Mouse (Mus musculus) thymus, postnatal 14 days (tissue): ENCODE results near the gene Pknox2.

Source experiments
- DNase-seq: peaks from one replicate; pipeline ENCODE4 v3.0.0; 2021

Pknox2 gene

DNA sequence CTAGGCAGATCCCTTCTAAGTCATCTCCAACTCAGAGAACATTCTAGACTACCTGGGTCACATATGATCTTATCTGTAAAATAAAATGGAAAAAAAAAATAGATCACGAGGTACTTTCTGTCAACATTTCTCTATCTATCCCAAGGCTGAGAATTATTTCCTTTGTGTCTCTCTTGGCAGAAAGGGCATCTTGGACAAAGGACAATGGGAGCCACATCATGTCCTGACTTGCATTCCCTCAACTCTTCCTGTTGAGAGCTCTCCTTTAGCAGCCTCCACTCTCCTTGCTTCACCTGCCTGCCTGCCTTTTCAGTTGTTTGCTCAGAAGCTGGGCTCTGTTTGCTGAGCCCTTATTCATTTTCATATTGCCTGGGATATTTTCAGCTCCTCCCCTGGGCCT is 103.0 kb downstream of the Pknox2 start:
- no peak for DNase-seq

- DNase-seq, result no peak
Observed at GRCm38 (mm10) chr9:37038859-37039258, 108.3 kb downstream of the Pknox2 start.

- no peak for DNase-seq
Observed at GRCm38 (mm10) chr9:37038445-37038844, 108.8 kb downstream of the Pknox2 start.

DNA sequence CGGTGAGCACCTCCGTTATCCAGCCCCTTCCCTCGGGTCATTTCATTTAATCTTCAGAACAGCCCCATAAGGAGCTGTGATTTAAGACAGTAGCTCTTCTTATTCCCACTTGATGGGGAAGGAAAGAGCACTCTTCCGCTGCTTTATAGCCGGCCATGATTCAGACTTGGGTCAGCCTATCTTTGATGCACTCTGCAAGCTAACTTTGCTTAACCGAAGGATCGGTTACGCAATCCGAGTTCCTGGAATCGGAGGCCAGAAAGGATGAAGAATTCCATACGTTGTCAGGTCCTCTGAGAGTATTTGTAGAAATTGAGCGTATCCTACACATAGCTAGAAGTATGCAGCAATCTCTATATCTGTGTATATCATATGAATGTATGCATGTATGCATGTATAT is 109.8 kb downstream of the Pknox2 start:
- DNase-seq, result no peak

- DNase-seq, result no peak
Observed at GRCm38 (mm10) chr9:37035248-37035647, 112.0 kb downstream of the Pknox2 start.

GRCm38 (mm10) chr9:37034316-37034715 is 112.9 kb downstream of the Pknox2 start:
- no peak for DNase-seq

DNA sequence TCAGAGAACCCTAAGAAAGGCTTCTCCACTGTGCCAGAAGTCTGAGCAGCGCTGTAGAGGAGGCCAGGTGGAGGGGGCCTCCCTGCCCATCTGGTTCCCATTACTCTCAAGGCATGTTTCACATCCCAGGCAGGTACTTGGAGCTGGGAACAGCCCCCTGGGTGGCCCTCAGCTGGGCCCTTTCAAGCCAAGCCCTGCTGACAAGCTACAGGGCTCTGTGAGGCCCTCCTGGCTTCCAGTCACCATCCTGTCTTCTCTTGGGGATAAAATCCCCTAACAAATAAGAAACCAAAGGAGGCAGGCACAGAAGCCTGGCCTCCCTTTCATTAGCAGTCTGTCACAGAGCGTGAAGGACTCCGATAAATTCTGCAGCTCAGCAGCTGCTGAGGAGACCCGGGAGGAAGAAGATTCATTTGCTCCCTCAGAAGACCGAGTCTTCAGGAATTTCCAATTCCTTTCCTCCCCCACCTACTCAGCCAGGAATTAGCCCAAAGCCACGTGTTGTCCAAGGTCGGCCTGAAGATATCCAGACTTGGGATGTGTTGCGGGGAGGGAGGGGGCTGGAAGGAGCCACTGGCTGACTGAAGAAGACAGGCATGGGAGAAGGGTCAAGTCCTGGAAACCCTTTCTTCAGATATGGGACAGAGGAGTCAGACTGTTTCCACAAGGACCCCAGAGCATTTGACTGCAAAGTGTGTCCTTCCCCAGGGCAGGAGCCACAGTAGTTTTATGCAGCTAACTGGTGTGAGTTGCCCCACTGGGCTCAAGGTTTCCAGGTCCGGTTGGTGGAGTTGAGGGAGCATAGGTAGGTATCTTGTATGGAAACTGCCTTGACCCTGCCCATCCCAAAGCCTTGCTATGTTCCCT is 116.6 kb downstream of the Pknox2 start:
- no peak for DNase-seq

DNA sequence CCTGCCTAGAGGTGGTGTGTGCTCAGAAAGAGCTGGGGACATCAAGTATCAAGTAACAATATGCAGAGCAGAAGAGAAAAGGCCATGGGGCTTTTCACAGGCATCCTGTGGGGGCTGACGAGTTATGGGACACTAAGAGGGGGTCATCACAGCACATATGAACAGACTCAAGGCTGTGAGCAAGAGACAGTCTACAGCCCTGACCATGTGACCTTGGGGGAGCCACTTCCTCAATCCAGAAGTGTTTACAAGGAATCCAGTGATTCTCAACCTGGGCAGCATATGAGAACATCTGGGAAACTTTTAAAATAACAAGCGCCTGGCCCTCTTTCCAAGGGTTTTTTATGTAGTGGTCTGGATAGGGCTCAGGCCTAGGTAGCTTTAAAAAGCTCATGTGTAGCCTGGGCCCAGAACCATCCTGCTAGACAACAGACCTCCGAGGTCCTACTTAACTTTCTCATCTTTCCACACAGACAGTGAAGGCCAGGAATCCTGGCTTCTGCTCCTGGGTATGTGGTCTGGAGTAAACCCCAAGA is 117.3 kb downstream of the Pknox2 start:
- DNase-seq, result no peak

GRCm38 (mm10) chr9:37027825-37028575 is 119.2 kb downstream of the Pknox2 start:
- no peak for DNase-seq

DNA sequence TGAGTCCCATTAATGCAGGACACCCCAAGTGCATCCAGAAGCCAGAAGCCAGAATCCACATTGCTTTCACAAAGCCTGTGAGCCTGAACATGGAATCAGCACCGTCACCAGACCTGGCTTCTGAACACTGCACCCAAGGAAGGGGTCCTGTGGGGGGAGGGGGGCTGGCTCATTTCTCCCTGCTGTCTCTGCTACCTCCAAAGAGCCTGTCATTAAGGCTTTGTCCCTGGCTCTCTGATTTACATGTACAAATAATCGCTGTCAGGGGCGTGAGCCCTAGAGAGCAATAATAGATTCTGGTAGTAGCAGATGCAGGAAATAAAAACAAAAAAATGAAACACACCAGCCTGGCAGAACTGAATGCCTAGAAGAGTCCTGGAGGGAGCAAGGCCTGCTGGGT is 121.3 kb downstream of the Pknox2 start:
- no peak for DNase-seq

DNA sequence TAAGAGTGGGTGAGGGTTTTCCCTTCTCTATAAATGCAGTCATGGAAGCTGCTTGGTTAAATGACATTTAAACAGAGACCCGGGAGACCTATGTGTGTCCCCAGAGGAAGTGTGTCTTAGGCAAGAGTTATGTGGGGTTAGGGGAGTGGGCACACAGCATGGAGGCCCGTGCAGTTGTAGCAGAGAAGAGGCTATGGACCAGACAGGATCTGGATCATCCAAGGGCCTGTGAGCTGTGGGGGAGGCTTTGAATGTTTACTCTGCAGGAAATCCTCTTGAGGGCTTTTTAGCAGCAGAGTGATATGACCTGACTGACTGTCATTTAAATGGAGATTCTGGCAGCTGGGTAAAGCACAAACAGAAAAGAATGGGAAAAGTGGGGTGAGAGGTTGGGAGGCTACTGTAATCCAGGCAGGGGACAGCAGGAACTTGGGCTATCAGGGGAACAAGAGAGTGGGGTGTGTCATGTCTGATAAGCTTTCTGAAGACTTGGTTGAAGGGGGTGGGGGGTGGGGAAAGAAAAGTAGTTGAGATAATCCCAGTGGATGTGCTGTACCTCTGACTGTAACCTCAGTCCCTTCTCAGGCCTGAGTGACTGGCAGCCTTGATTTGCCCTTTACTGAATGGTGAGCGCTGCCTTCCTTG is 125.5 kb downstream of the Pknox2 start:
- DNase-seq, result no peak

GRCm38 (mm10) chr9:37018154-37018553 is 129.1 kb downstream of the Pknox2 start:
- no peak for DNase-seq

- no peak for DNase-seq
Observed at GRCm38 (mm10) chr9:37017169-37017568, 130.0 kb downstream of the Pknox2 start.

DNA sequence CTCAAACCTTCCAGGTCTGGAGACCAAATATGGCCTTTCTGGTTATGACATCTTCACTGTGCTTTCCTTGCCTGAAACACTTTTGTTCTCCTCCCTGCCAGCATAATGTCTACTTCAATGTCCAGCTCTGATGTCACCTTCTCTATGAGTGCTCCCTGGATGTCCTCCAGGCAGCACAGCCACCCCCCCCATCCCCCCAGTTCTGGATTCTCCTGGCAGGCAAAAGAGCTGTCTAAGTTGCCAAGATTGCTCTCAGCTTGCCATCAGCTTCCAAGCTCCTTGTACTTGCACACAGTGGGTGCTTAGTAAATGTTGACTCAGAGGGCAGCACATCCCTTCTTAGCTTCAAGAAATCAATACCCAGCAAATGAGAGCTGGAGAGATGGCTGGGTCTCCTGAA is 131.0 kb downstream of the Pknox2 start:
- DNase-seq, result no peak

DNA sequence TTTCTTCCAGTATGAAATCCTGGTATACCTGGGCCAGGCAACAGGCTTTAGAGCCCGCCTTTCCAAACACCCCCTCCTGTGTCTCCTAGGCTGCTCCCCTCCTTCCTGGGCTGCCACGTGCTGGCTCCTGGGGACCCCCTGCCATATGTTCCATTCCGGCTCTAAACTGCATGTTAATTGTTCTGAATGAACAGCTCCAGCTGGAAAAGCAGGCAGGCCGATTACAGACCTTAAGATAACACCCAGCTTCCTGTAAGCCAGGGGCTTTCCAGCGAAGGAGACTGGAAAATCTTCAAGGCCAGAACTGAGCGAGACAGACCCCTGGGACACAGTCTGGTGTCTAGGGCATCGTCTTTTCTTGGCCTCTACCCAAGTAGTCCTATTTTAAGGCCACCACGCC is 133.6 kb downstream of the Pknox2 start:
- DNase-seq, result no peak

- no peak for DNase-seq
Observed at GRCm38 (mm10) chr9:37008090-37008489, 139.1 kb downstream of the Pknox2 start.

DNA sequence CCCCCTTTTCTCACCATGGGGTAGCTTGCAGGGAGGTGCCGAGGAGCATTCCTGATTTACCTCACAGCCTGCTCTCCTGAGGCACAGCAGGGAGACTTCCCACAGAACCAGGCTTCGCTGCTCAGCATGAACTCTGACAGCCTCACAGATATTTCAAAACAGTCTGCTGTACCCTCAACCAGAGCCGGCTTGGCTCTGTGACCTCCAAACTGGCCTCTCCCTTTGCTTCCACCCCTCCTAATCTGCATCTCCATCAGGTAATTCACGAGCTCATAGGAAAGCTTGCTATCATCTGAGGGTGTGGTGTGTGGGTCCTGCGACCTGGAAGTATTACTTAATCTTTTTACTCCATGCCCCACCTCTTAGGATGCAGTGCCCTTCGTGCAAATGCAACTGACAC is 142.5 kb downstream of the Pknox2 start:
- DNase-seq, result no peak

- no peak for DNase-seq
Observed at GRCm38 (mm10) chr9:37001935-37002535, 145.2 kb downstream of the Pknox2 start.

DNA sequence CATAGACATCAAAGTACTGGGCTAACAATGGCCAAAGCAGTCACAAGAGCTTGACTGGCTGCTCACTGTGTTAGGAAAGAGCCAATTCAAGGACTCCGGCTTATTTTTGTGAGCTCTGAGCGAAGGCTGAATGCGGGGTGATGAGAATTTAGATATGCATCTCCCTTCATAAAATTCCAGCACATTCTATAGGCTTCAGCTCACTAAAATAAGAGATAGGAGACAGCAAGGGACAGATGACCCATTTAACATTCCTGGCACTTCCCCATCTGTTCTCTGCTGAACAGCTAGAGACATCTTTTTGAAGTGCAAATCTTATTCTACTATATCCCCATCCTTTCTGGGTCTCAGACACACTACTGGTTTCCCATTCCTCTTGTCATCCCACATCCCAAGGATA is 147.8 kb downstream of the Pknox2 start:
- DNase-seq, result no peak

- no peak for DNase-seq
Observed at GRCm38 (mm10) chr9:36990626-36991368, 156.4 kb downstream of the Pknox2 start.

DNA sequence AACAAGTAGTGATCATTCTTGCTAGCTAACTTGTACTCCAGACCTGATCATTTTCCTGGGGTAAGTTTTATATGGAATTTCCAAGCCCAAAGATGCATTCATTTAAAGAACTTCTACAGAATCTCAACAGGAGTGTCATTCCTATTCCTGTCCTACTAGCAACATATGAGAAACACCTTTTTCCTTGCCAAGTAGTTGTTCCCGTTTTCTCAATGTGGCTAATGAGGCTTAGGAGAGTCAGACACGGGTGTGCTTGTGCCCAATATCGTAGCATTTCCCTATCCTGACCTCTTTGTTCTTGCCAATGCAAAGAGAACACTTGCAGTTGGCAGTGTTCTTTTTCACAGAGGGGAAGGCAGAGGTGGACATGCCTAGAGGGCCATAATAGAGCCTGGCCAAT is 157.2 kb downstream of the Pknox2 start:
- no peak for DNase-seq

DNA sequence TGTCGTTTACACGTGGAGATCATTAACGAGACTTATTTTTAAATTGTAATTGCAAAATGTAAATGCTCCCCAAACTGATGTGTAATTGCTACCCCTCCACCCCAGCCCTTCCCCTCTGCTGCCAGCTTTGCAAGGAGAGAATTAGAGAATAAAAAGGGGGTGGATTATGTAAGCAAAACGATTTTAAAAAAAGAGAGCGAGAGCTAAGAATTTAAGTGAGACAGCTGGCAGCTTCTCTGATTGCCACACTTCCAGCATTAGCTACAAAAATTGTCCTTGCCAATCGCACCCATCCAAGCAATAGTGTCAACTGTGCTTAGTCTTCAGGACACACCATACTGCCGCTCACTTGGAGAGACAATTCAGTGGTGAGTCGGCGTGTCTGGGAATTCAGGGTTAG is 162.0 kb downstream of the Pknox2 start:
- DNase-seq, result no peak
